Mouse (Mus musculus) C2C12 (cell line): ENCODE data around the gene Pigk.

ENCODE experiments used
- CTCF ChIP-seq: IDR thresholded peaks from one replicate; pipeline ENCODE4 v1.5.1; 2011; ENCODE audit not compliant: control insufficient read depth, insufficient read depth, insufficient read length
- MAX ChIP-seq: IDR thresholded peaks from one replicate; pipeline ENCODE4 v1.6.1; 2011; ENCODE audit warnings: mild to moderate bottlenecking, control low read depth
- USF1 ChIP-seq: IDR thresholded peaks from one replicate; pipeline ENCODE4 v1.6.1; 2011; ENCODE audit warnings: low read depth, mild to moderate bottlenecking, control low read depth, moderate library complexity

DNA sequence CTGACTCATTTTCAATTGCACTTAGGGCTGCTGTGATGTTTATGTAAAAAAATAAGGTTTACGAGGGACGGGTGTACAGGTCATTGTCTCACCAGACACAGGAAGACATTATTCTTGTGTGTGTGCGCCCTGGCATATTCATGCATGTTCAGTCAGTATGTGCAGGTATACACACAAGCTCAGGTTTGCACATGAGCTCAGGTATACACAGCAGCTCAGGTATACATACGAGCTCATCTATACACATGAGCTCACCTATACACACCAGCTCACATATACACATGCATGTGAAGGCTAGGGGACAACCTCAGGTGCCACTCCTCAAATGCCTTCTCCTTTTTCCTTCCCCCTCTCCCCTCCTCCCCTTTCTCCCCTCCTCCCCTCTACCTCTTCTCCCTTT lies 147.6 kb downstream of the Pigk start:
- TF ChIP-seq CTCF (no peak), MAX (no peak), USF1 (no peak)
